Mouse (Mus musculus) adrenal gland, adult 8-10 months (tissue): ENCODE measurements around the gene Dynll1. TPM values are rescaled to one million over a fixed set of nuclear protein-coding genes. Genes with fewer than 3 reads are reported as not detected.
A peak's percentile ranks its signal among the peaks of the same experiment; 100 is the strongest.
"Not testable (repeated sequence)": the region's sequence is repeated elsewhere in the genome, so short reads cannot be mapped to it uniquely, and the experiment has no call there.

Experiments
- DNase-seq: peaks from one replicate; pipeline ENCODE4 v3.0.0; 2022
- total RNA-seq, 4 experiments: library from RNA; stranded (reverse); gene quantifications; 2 replicates each; pipeline ENCODE4 v1.2.4; 2022

Dynll1 gene
- total RNA-seq, 4 experiments from 2014 or later: 140 to 233 (median 156) TPM

DNA sequence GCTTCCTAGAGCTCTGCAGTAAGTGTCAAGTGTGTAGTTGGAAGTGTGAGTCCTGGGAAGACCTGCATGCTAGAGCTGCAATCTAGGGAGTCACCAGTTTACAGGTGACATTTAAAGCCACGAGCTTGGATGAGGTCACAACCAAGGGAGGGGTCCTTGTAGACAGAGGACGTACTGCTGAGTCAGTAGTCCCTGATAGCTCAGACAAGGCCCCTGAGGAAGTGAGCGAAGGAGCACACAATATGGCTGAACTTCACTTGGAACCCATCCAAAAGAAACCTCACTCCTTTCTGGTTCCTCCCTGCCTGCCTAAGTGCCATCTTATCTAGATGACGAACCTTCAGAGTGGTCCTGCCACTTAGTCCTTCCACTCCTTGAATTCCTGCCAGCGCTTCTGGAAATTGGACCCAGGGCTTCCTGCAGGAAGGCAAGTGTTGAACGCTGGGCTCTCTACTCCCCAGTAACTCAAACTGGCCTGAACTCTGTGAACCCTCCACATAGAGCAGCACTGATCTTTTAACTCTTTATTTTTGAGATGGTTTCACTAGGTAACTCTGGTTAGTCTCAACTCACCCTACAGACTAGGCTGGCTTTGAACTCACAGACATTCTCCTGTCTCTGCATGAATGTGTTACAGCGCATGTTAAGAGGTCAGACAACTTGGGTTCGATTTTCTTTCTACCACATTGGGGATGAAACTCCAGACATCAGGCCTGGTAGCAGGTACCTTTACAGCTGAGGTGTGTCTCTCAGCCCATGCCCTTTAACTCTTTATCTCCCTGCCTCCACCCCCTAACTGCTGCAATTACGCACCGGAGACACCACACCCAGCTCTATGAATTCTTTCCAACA is 12.2 kb upstream of the Dynll1 start:
- DNase-seq: no peak

- DNase-seq: no peak
Observed at GRCm38 (mm10) chr5:115312354-115312753, 11.6 kb upstream of the Dynll1 start.

- DNase-seq: not testable (repeated sequence)
Observed at GRCm38 (mm10) chr5:115302190-115302589, 1.4 kb upstream of the Dynll1 start.

DNA sequence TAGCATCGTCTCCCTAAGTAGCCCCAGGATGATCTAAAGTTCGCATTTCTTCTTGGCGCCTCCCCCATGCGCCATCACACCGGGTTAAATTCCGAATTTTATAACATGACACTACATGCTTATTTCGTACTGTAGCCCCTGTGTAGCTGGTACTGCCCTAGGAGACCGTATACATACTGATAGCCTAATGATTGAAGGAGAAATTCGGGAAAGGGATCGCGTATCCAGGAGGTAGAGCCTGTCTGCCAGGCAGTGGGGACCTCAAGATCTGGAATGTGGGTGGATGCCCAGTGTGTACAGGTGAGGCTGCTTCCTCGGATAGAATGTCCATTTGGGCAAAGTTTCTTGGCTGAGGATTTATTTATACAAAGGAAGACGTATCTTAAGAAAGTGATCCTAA is 816 bp upstream of the Dynll1 start:
- no peak for DNase-seq

DNA sequence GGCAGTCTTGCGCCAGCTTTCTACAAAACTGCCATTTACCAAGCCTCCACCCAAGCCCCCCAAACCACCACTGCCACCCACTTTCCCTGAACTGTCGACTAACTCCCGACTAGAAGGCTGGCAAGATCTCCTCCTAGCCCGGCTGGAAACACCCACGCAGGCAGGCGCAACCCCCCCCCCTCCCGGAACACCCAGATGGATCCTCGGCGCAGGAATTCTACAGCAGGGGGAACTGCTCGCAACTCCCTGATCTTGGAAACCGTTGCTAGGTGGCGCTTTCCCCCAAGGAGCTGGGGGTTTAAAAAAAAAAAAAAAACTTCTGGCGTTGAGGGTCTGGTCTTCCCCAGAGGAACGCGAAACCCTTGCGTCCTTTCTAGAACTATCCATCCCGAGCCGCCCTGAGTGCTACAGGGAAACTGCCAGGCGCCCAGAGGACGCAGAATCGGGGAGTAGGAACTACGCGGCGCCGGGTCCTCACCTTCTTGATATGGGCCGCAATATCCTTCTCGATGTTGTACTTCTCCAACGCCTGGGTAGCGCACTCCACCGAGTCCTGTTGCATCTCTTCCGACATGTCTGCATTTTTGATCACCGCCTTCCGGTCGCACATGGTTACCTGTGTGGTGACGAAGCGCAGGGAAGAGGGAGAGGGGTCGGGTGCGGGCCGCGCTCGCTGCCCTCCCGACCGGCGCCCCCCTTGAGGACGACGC is 609 bp downstream of the Dynll1 start:
- DNase-seq: no peak

DNA sequence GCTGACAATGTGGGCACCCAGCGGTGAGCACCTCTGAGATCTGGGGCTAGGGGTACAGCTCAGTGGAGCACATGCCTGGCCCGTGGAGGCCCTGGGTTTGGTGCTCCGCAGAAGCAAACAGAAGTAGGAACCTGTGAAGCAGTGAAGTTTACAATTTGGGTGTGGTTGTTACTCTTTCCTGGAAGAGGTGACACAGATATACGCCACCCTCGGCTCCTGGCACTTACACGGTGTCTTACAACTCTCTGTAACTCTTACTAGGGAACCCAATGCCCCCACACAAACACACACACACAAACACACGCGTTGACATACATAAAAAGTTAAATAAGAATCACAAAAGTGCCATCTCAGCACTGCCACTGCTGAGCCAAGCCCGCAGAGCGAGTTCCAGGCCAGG is 4.5 kb downstream of the Dynll1 start:
- DNase-seq: no peak

GRCm38 (mm10) chr5:115294173-115294572 is 6.6 kb downstream of the Dynll1 start:
- no peak for DNase-seq

DNA sequence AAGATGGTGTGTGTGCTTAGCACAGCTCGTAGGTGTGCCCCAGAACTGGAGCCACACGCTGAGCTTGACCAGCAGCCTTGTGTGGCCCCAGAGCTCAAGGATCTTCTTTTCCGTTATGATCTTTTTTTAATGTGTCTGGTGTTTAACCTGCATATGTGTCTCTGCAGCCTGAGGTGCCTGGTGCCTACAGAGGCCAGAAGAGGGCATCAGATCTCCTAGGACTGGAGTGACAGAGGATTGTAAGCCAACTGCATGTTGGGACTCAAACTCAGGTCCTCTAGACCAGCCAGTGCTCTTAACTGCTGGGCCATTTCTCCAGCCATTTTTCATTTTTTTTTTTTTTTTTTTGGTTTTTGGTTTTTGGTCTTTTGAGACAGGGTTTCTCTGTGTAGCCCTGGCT is 16.1 kb downstream of the Dynll1 start:
- no peak for DNase-seq

DNA sequence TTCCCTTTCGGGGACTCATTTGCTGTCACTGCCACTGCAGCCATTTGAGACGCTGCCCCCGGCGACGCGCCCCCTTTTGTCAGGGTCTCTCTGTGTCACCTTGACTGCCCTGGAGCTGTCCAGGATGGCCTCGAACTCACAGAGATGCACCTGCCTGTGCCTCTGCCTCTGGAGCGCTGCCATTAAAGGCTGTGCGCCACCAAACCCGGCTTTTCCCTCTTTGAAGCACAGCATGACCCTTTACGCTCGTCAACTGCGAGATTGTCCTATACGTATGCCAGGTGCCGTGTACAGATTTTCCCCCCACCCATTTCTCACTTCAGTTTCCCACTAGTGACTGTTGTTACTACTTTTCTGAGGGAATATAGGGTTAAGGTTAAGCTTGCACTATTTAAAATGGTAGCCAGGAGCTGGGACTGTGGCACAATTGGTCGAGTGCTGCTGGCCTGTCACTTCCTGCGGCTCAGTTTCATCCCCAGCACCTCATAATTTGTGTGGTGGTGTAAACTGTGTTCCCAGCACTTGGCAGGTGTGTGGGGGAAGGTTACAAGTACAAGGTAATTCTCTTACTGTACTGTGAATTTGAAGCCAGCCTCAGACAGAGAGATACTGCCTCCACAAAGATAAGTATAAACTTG is 20.6 kb downstream of the Dynll1 start:
- DNase-seq: no peak

DNA sequence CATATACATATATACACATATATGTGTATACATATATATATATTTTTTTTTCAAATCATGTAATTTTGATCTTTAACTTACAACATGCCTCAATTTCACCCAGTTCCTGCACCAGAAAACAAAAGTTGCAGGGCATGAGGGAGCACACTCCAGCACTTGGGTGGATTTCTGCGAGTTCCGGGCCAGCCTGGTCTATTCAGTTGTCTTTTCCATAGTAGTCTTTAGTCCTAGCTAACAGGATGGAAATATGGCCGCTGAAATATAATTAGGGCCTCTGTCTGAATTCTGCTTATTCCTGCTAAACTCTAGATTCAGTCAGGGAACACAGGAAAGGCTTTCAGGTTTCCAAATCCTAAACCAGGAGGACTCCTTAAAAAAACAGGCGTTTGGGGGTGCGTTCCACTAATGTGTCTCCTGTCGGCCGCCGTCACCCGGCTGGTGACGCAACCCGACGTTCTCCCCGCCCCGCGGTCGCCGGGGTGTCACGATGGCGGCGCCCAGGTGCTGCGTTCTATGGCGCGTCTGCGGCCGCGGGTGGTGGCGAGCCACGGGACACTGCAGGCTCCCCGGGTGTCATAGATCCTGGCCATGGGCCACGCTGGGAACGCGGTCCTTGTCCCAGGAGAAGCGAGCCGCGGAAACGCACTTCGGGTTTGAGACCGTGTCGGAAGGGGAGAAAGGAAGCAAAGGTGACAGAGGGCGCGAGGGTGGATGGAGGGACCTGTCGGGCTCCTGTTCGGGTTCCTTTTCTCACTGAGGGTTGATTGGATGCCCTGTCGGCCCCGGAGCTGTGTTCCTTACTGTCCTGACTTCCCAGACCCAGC is 21.4 kb downstream of the Dynll1 start, which contains the start of gene Coq5:
Coq5 (plus strand) TSS at position 441 of the 824 bp plus-strand sequence.
- peak; percentile 80 for DNase-seq

- no peak for DNase-seq
Observed at GRCm38 (mm10) chr5:115278785-115279184, 22.0 kb downstream of the Dynll1 start.

DNA sequence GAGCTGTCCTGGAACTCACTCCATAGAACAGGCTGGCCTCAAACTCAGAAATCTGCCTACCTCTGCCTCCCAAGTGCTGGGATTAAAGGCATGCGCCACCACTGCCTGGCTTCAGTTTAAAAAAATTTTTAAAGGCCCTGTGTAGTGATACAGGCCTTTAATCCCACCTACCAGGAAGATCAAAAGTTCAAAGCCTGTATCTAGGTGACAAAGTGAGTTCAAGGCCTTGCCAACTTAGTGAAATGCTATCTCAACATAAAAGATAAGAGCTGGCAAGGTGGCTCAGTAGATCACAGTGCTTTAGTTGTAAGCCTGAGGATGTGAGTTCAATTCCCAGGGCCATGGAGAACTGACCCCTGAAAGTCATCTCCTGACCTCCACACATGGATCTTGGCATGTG is 22.7 kb downstream of the Dynll1 start:
- DNase-seq: no peak

DNA sequence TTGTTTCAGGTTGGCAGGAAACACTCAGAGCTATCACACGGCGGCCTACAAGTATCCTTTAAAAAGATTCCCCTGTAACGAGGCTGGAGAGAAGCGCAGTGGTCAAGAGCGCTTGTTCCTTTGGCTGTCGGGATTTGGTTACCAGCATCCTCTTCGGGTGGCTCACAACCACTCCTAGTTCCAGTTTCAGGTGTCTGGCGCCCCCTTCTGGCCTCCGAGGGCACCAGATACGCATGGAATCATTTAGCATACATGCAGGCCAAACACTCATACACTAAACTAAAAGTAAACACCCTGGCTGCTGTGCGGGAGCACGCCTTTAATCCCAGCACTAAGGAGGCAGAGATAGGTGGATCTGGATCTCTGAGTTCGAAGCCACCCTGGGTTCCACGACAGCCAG is 24.8 kb downstream of the Dynll1 start:
- no peak for DNase-seq

DNA sequence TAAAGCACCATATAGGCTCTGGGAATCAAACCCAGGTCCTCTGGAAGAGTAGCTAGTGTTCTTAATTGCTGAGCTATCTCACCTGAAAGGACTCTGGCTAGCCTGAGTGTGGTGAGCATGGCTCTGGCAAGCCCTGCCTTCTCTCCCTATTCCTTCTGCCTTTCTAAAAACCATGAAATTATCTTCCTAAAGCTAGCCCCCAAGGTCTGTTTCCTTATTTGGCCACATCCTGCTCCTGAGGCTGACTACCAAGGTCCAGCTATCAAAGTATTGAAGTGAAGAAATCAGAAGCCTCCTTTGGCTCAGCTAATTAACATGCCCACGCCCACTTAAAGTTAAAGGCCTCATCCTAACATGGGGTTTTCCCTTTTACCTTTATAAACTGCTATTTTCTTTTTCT is 26.0 kb downstream of the Dynll1 start:
- peak; percentile 35 for DNase-seq

- DNase-seq: no peak
Observed at GRCm38 (mm10) chr5:115274353-115274752, 26.4 kb downstream of the Dynll1 start.

DNA sequence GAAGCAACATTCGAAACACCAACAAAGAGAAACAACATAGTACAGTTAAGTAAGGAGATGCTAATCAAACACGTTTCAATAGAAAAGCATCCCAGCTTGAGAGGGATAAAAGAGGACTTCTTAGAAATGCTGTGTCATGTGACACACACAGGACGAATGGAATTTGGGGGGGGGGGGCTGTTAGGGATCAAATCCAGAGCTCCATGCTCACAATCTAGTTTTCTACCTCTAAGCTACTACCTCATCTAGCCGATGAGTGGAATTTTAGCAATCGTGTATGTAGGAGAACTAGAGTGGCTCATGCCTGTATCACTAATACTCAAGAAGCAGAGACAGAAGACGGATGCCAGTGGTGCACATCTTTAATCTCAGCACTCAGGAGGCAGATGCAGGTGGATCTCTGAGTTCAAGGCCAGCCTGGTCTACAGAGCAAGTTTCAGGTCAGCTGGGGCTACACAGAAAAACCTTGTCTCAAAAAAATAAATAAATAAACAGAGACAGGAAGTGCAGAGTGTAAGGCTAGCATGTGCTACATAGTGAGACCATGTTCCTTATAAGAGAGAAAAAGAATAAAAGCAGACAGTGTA is 27.2 kb downstream of the Dynll1 start:
- no peak for DNase-seq

DNA sequence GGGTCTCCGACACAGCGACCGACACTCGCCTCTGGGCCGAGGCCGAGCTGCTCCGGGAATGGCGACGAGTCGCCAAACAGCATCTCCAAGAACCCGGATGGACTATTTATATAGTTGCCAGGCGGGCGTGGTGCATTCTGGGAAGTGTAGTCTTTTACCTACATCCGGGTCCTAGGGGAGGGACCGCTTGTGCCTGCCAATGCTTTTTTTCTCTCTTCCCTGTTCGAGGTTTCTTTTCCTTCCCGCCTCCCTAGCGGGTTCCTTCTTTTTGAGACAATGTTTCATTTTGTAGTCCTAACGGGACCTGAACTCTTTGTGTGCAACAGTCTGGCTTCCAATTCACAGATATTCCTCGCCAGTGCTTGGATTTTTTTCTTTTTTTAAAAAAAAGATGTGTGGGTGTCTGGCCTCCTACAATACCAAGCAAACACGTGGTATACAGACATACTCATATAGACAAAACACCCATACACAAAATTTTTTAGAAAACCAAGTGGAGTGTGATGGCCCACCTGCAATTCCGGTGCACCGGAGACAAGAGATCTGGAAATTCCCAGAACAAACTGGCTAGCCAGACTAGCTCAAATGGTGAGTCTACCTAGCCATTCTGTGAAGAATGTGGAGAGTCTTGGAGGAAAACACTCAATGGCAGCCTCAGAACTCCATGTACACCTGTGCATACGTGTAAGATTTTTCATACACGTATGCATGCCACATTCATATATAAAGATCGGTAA is 27.8 kb downstream of the Dynll1 start, which contains the start of gene Rnf10:
Rnf10 (minus strand) TSS at position 87 of the 737 bp plus-strand sequence.
- DNase-seq: peak; percentile 96

GRCm38 (mm10) chr5:115271931-115272811 is 28.6 kb downstream of the Dynll1 start:
- peak; percentile 23 for DNase-seq

- no peak for DNase-seq
Observed at GRCm38 (mm10) chr5:115269969-115270368, 30.8 kb downstream of the Dynll1 start.

- DNase-seq: no peak
Observed at GRCm38 (mm10) chr5:115268266-115268665, 32.5 kb downstream of the Dynll1 start.
